Mouse (Mus musculus): ENCODE measurements at regions not wholly inside any gene's neighbourhood (a gene's known extent, or its start where the extent isn't known, plus 50 kb on each side); places are given as distances from the start of the nearest gene placed in this dataset.

DNA sequence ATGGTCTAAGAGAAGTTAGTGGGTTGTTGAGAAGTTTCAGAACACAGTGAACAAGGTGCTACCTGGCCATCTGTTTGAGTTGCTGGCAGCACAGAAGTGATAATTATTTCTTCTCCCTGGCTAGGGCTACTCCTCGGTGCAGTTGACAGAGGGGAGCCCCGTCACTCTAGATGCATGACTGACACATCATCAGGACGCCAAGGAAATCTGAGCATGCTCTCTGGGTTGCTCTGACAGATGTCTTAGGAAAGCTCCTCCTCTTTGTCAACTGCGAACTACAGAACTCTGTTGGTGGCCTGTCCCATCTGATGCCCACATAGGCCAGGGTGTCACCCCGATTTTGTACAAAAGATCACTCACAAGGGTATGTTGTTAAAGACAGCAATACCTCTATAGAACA is 278.7 kb downstream of the Cog6 start:
- TF ChIP-seq CTCF (conservative IDR thresholded peaks at IDR 0.05; ENCODE audit: low read length) (no peak), NANOG (IDR thresholded peaks at IDR 0.05; ENCODE audit: borderline replicate concordance, low read length) (no peak)
- Histone ChIP-seq H3K9me3 (ENCODE audit: low read length) (no peaks in the 10 kb centered on the region), H3K27me3 (ENCODE audit: insufficient read depth, low read length) (no peaks in the 10 kb centered on the region), H3K4me3 (replicated peaks; ENCODE audit: low read length) (no peak overlapping the region), H3K4me1 (replicated peaks; ENCODE audit: low read depth, low read length) (no peaks in the 10 kb centered on the region), H3K36me3 (ENCODE audit: insufficient read depth, low read length) (no peaks in the 10 kb centered on the region)

DNA sequence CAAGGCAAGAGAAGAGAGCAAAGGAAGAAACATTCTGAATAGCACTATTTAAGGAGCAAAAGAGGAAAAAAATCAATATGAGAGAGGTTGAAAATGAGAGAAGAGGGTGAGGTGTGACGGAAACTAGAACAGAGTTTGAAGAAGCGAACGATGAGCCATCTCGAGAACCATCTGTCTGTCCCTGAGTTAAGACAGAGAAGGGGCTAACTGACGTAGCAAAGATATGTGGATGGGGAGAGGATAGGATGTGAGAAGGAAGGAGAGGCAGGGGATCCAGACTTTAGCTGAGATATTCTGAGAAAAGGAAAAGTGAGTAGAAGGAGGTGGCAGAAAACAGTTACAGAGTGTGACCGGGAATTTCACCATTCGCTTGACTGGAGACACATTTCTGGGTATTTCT is 281.1 kb downstream of the Cog6 start:
- Histone ChIP-seq H3K4me3 (replicated peaks; ENCODE audit: low read length) (no peak overlapping the region), H3K9me3 (ENCODE audit: low read length) (no peaks in the 10 kb centered on the region), H3K4me1 (replicated peaks; ENCODE audit: low read depth, low read length) (no peaks in the 10 kb centered on the region), H3K27me3 (ENCODE audit: insufficient read depth, low read length) (no peaks in the 10 kb centered on the region), H3K36me3 (ENCODE audit: insufficient read depth, low read length) (no peaks in the 10 kb centered on the region)
- TF ChIP-seq CTCF (conservative IDR thresholded peaks at IDR 0.05; ENCODE audit: low read length) = no peak
- TF ChIP-seq NANOG (IDR thresholded peaks at IDR 0.05; ENCODE audit: borderline replicate concordance, low read length) = no peak
- TF ChIP-seq POU5F1 (IDR thresholded peaks at IDR 0.05; ENCODE audit: borderline replicate concordance, low read length) = no peak

DNA sequence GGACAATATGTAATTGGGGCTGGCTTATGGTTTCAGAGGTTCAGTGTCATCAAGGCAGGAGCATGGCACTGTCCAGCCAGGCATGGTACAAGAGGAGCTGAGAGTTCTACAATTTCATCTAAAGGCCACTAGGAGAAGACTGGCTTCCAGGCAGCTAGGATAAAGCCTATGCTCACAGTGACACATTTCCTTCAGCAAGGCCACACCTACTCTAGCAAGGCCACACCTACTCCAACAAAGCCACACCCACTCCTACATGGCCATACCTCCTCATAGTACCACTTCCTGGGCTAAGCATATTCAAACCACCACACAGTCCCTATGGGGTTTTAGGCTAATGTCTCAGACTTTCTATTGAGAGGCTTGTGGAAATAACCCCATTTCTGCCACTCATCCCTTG is 285.1 kb downstream of the Cog6 start:
- Histone ChIP-seq H3K4me1 (replicated peaks; ENCODE audit: low read depth, low read length) (peaks cover 8% of the 10 kb centered on the region), H3K4me3 (replicated peaks; ENCODE audit: low read length) (no peak overlapping the region), H3K27me3 (ENCODE audit: insufficient read depth, low read length) (no peaks in the 10 kb centered on the region), H3K36me3 (ENCODE audit: insufficient read depth, low read length) (no peaks in the 10 kb centered on the region), H3K9me3 (ENCODE audit: low read length) (no peaks in the 10 kb centered on the region)
- TF ChIP-seq NANOG (IDR thresholded peaks at IDR 0.05; ENCODE audit: borderline replicate concordance, low read length) (no peak), POU5F1 (IDR thresholded peaks at IDR 0.05; ENCODE audit: borderline replicate concordance, low read length) (no peak), CTCF (conservative IDR thresholded peaks at IDR 0.05; ENCODE audit: low read length) (no peak)

DNA sequence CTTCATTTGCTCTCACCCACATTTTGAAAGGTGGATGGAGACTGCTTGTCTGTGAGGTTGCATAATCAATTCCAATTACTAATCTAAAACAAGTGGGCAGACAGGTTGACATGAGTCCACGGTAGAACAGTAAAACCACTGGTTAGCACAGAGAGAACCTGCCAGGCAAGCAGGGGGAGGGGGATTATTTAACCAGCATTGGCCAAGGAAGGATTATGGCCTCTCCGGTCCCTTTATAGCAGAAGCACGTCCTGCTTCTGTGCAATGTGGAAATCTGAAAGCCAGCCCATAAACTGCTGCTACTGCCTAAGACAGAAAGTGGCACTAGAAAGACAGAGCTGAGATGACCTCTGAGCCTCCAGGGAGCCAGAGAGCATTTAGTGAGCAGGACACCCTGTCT is 285.5 kb downstream of the Cog6 start:
- Histone ChIP-seq H3K36me3 (ENCODE audit: insufficient read depth, low read length) (no peaks in the 10 kb centered on the region), H3K27me3 (ENCODE audit: insufficient read depth, low read length) (no peaks in the 10 kb centered on the region), H3K4me3 (replicated peaks; ENCODE audit: low read length) (no peak overlapping the region), H3K4me1 (replicated peaks; ENCODE audit: low read depth, low read length) (peaks cover 8% of the 10 kb centered on the region), H3K9me3 (ENCODE audit: low read length) (no peaks in the 10 kb centered on the region)
- TF ChIP-seq POU5F1 (IDR thresholded peaks at IDR 0.05; ENCODE audit: borderline replicate concordance, low read length) = no peak

DNA sequence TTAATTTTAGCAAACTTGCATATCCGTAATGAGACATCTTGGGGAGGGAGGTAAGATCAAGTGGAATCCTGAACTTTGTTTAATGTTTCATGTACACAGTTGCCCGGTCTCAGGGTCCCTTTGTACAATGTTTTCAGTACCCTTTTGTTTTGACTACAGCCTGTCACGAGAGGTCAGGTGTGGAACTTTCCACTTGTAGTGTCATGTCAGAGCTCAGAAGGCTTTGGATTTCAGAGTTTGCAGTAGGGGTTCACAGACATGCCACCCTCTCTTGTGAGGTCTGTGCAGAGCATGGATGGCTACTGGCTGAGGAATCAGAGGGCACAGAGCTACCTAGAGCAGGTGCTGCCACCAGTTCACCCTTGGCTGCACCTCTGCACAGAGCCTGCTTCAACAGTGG is 287.3 kb downstream of the Cog6 start:
- Histone ChIP-seq H3K4me3 (replicated peaks; ENCODE audit: low read length) (no peak overlapping the region), H3K9me3 (ENCODE audit: low read length) (no peaks in the 10 kb centered on the region), H3K27me3 (ENCODE audit: insufficient read depth, low read length) (no peaks in the 10 kb centered on the region), H3K4me1 (replicated peaks; ENCODE audit: low read depth, low read length) (peaks cover 8% of the 10 kb centered on the region), H3K36me3 (ENCODE audit: insufficient read depth, low read length) (no peaks in the 10 kb centered on the region)
- TF ChIP-seq CTCF (conservative IDR thresholded peaks at IDR 0.05; ENCODE audit: low read length) (no peak), POU5F1 (IDR thresholded peaks at IDR 0.05; ENCODE audit: borderline replicate concordance, low read length) (no peak), NANOG (IDR thresholded peaks at IDR 0.05; ENCODE audit: borderline replicate concordance, low read length) (no peak)

DNA sequence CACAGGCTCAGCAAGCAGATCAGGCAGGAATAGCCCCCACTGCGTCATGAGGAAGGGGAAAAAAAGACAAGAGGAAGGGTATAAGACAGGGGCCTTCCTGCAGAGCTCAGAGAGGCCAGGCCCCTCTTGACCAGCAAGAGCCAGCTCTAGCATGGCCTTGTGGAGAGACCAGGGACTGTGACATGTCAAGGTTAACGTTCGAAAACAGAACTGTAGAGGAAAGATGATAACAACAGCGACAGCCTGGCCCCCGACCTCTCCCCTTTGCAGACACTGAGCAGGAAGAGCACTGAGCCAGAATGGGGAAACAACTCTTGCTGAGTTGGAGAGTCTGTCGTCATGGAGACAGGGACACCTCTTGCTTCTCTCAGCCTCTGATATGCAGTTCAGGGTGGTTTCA is 288.2 kb downstream of the Cog6 start:
- H3K9me3 ChIP-seq (ENCODE audit: low read length) = 0 out of 2 replicates have a peak, but pooled peaks cover 2% of the 10 kb centered on the region
- peaks cover 8% of the 10 kb centered on the region for H3K4me1 ChIP-seq (replicated peaks; ENCODE audit: low read depth, low read length)
- TF ChIP-seq POU5F1 (IDR thresholded peaks at IDR 0.05; ENCODE audit: borderline replicate concordance, low read length) (no peak), CTCF (conservative IDR thresholded peaks at IDR 0.05; ENCODE audit: low read length) (no peak), NANOG (IDR thresholded peaks at IDR 0.05; ENCODE audit: borderline replicate concordance, low read length) (no peak)
- H3K4me3 ChIP-seq (replicated peaks; ENCODE audit: low read length) = no peak overlapping the region
- 0 out of 2 replicates have a peak, but pooled peaks cover 3% of the 10 kb centered on the region for H3K27me3 ChIP-seq (ENCODE audit: insufficient read depth, low read length)
- H3K36me3 ChIP-seq (ENCODE audit: insufficient read depth, low read length) = no peaks in the 10 kb centered on the region

DNA sequence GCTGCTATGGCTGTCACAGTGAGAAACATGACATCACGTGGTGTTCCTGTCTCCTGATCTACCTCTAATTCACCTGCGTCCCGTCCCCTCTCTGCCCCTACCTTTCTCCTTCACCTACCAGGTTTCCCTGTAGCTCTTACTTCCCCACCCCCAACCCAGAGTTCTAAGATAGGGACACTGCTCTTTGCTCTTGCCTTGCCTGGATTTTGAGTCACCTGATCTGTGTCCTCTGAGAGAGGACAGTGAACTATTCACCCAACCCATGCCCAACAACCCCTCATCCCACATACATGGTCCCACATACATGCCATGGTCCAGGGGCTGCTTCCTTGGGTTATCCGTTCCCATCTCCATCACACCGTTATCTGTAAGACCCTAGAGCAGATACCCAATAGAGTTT is 288.6 kb downstream of the Cog6 start:
- no peak for TF ChIP-seq CTCF (conservative IDR thresholded peaks at IDR 0.05; ENCODE audit: low read length)
- no peak for TF ChIP-seq NANOG (IDR thresholded peaks at IDR 0.05; ENCODE audit: borderline replicate concordance, low read length)
- no peak for TF ChIP-seq POU5F1 (IDR thresholded peaks at IDR 0.05; ENCODE audit: borderline replicate concordance, low read length)
- Histone ChIP-seq H3K4me3 (replicated peaks; ENCODE audit: low read length) (no peak overlapping the region), H3K4me1 (replicated peaks; ENCODE audit: low read depth, low read length) (peaks cover 8% of the 10 kb centered on the region), H3K9me3 (ENCODE audit: low read length) (0 out of 2 replicates have a peak, but pooled peaks cover 4% of the 10 kb centered on the region), H3K36me3 (ENCODE audit: insufficient read depth, low read length) (no peaks in the 10 kb centered on the region), H3K27me3 (ENCODE audit: insufficient read depth, low read length) (0 out of 2 replicates have a peak, but pooled peaks cover 6% of the 10 kb centered on the region)

DNA sequence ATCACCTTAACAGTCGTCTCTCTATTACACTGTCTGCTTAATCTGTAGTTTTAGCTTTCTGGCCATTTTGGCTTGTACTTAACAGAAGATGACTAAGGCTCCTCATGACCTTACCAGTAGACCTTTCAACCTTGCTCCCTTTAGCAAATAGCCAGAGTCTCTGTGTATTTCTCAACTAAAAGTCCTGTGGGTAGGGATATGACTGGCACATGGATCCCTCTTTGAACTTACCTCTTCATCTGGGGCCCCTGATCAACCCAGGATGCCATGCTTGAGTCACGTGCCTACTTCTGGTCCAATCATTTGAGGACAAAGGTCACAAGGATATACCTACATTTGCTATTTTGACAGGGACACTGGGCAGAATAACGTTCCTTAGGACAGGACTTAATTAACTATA is 292.7 kb downstream of the Cog6 start:
- Histone ChIP-seq H3K4me3 (replicated peaks; ENCODE audit: low read length) (no peak overlapping the region), H3K9me3 (ENCODE audit: low read length) (0 out of 2 replicates have a peak, but pooled peaks cover 4% of the 10 kb centered on the region), H3K27me3 (ENCODE audit: insufficient read depth, low read length) (0 out of 2 replicates have a peak, but pooled peaks cover 10% of the 10 kb centered on the region), H3K4me1 (replicated peaks; ENCODE audit: low read depth, low read length) (peaks cover 8% of the 10 kb centered on the region), H3K36me3 (ENCODE audit: insufficient read depth, low read length) (no peaks in the 10 kb centered on the region)
- TF ChIP-seq POU5F1 (IDR thresholded peaks at IDR 0.05; ENCODE audit: borderline replicate concordance, low read length) (no peak), CTCF (conservative IDR thresholded peaks at IDR 0.05; ENCODE audit: low read length) (no peak)

DNA sequence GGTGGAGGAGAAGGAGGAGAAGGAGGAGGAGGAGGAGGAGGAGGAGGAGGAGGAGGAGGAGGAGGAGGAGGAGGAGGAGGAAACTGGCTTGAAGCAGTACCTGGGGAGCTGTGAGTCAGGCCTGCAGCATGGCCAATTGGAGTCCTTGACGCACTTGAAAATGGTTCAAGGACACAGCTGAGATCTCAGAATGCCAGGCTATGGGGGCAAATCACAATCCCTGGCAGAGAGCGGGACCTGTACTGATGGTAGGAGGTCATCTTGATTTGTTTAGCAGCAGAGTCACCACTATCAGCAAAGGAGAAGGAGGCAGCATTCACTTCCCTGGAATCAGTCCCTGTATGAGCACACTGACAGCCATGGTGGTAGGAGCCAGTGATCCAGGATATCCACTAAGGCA is 294.1 kb downstream of the Cog6 start:
- no peak for TF ChIP-seq CTCF (conservative IDR thresholded peaks at IDR 0.05; ENCODE audit: low read length)

More for the DNA sequence above, 294.1 kb downstream of the Cog6 start:
- Histone ChIP-seq H3K9me3 (ENCODE audit: low read length) (0 out of 2 replicates have a peak, but pooled peaks cover 4% of the 10 kb centered on the region), H3K4me1 (replicated peaks; ENCODE audit: low read depth, low read length) (peaks cover 5% of the 10 kb centered on the region), H3K4me3 (replicated peaks; ENCODE audit: low read length) (no peak overlapping the region), H3K27me3 (ENCODE audit: insufficient read depth, low read length) (0 out of 2 replicates have a peak, but pooled peaks cover 10% of the 10 kb centered on the region), H3K36me3 (ENCODE audit: insufficient read depth, low read length) (no peaks in the 10 kb centered on the region)
